20 mouse cellular contexts compared by ENCODE assay signal in the genomic region with DNA sequence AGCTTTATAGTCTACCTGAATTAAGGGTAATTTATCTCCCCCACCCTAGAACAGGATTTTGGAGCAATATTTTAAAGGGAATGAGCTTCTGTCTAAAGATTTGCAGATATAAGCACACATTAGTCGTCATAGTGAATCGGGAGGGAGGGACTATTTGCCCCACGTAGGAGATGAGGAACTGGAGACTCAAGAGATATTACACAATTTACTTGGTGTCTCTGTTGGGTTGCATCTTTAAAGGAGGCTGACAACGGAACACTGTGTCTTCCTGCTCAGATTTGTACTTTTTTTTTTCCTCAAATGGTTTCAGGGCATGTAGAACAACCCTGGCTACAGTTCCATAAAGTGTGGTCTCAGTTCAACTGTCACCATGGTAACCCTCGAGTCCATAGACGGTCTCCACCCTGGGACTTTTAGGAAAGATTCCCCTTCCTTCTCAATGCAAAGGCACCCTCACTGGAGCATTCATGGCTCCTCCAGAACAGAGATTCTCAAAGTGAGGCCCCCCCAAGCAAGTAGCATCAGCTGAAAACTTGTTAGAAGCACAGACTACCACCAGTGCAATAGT. TPM values are rescaled to one million over a fixed set of nuclear protein-coding genes. Genes with fewer than 3 reads are reported as not detected.
DNase-seq lines count a peak whose midpoint lies in the region; ATAC-seq and TF ChIP-seq lines count a peak whose summit lies in the region.
"Had no signal": no experiment of that assay in that cellular context is flagged by ENCODE, and none has a peak within 500 bp of the region (broad histone marks: within the 10 kb centered on the region; RNA-seq: fewer than 3 reads in every experiment).

No protein-coding gene starts in this region.

- DNase-seq in hindbrain, postnatal 0 days (ENCODE audit: low spot score), result peak; percentile 22
- DNase-seq in hindbrain, embryonic 11.5 days (ENCODE audit: low spot score), result no peak
- peak; percentile 20 for DNase-seq in midbrain, embryonic 14.5 days
- DNase-seq in right cerebral cortex, postnatal 14 days, result no peak
- DNase-seq: adrenal gland, adult 8-10 months; adrenal gland, postnatal 36 days; cerebellum, adult 2 months; cerebellum, postnatal 10 days; forebrain, postnatal 0 days; gastrocnemius, postnatal 14 days; heart, postnatal 10 days; heart, postnatal 4 days had no signal

- no peaks in the 10 kb centered on the region for H3K36me3 ChIP-seq in hindbrain, postnatal 0 days (ENCODE audit: insufficient read depth, low read length)
- H3K36me3 ChIP-seq in hindbrain, embryonic 11.5 days (ENCODE audit: control insufficient read depth, insufficient read depth, low read length), result no peaks in the 10 kb centered on the region
- H3K36me3 ChIP-seq in midbrain, embryonic 14.5 days (ENCODE audit: control insufficient read depth, insufficient read depth, low read length), result no peaks in the 10 kb centered on the region
- H3K36me3 ChIP-seq in midbrain, embryonic 13.5 days, result no peaks in the 10 kb centered on the region
- H3K36me3 ChIP-seq: embryonic facial prominence, embryonic 12.5 days; forebrain, embryonic 12.5 days; heart, embryonic 10.5 days; hindbrain, embryonic 13.5 days had no signal

- no peaks in the 10 kb centered on the region for H3K9me3 ChIP-seq in hindbrain, postnatal 0 days (ENCODE audit: low read length)
- H3K9me3 ChIP-seq in hindbrain, embryonic 11.5 days (ENCODE audit: control insufficient read depth, low read length), result no peaks in the 10 kb centered on the region
- H3K9me3 ChIP-seq in midbrain, embryonic 14.5 days (ENCODE audit: control insufficient read depth, low read length), result no peaks in the 10 kb centered on the region
- no peaks in the 10 kb centered on the region for H3K9me3 ChIP-seq in midbrain, embryonic 13.5 days
- H3K9me3 ChIP-seq: embryonic facial prominence, embryonic 12.5 days; forebrain, embryonic 12.5 days; heart, embryonic 10.5 days; hindbrain, embryonic 13.5 days had no signal

- H3K4me3 ChIP-seq in hindbrain, postnatal 0 days (ENCODE audit: low read length), result no peak overlapping the region
- H3K4me3 ChIP-seq in hindbrain, embryonic 11.5 days (ENCODE audit: low read depth, low read length), result no peak overlapping the region
- H3K4me3 ChIP-seq in midbrain, embryonic 14.5 days (replicated peaks; ENCODE audit: low read depth, low read length), result no peak overlapping the region
- H3K4me3 ChIP-seq in midbrain, embryonic 13.5 days (replicated peaks), result no peak overlapping the region
- H3K4me3 ChIP-seq: embryonic facial prominence, embryonic 12.5 days; forebrain, embryonic 12.5 days; heart, embryonic 10.5 days; hindbrain, embryonic 13.5 days had no signal

- H3K27ac ChIP-seq in hindbrain, postnatal 0 days, result no peak overlapping the region
- H3K27ac ChIP-seq in hindbrain, embryonic 11.5 days (ENCODE audit: low read depth, low read length), result no peak overlapping the region
- no peak overlapping the region for H3K27ac ChIP-seq in midbrain, embryonic 14.5 days (replicated peaks; ENCODE audit: low read depth, low read length)
- H3K27ac ChIP-seq in midbrain, embryonic 13.5 days, result no peak overlapping the region
- H3K27ac ChIP-seq: embryonic facial prominence, embryonic 12.5 days; forebrain, embryonic 12.5 days; heart, embryonic 10.5 days; hindbrain, embryonic 13.5 days had no signal

- ATAC-seq in hindbrain, postnatal 0 days, result peak; percentile 76
- no peak for ATAC-seq in hindbrain, embryonic 11.5 days (ENCODE audit: low FRiP score)
- no peak for ATAC-seq in midbrain, embryonic 14.5 days (ENCODE audit: low FRiP score, low TSS enrichment)
- ATAC-seq in midbrain, embryonic 13.5 days, result no peak
- ATAC-seq in common myeloid progenitor, adult 5-6 weeks (replicated peaks; ENCODE audit: low read depth, poor library complexity, severe bottlenecking), result peak; percentile 62
- ATAC-seq in megakaryocyte, adult 5-6 weeks (ENCODE audit: poor library complexity, severe bottlenecking), result peak; percentile 85
- ATAC-seq: forebrain, postnatal 0 days; inflammation-experienced regulatory T-cells, adult 6 months had no signal

- H3K9ac ChIP-seq in hindbrain, postnatal 0 days (replicated peaks; ENCODE audit: low read length), result no peak overlapping the region
- H3K9ac ChIP-seq in hindbrain, embryonic 11.5 days (ENCODE audit: low read depth, low read length), result no peak overlapping the region
- H3K9ac ChIP-seq in midbrain, embryonic 14.5 days (replicated peaks; ENCODE audit: low read length), result no peak overlapping the region
- H3K9ac ChIP-seq in midbrain, embryonic 13.5 days (replicated peaks), result no peak overlapping the region
- H3K9ac ChIP-seq: embryonic facial prominence, embryonic 12.5 days; forebrain, embryonic 12.5 days; forebrain, postnatal 0 days; hindbrain, embryonic 13.5 days had no signal

- no peak for TF ChIP-seq CTCF in hindbrain, postnatal 0 days (IDR thresholded peaks at IDR 0.05; ENCODE audit: low read depth)

- H3K27me3 ChIP-seq in hindbrain, postnatal 0 days (ENCODE audit: insufficient read depth, low read length), result no peaks in the 10 kb centered on the region
- H3K27me3 ChIP-seq in hindbrain, embryonic 11.5 days (ENCODE audit: control insufficient read depth, insufficient read depth, low read length), result no peaks in the 10 kb centered on the region
- H3K27me3 ChIP-seq in midbrain, embryonic 14.5 days (ENCODE audit: control insufficient read depth, insufficient read depth, low read length), result no peaks in the 10 kb centered on the region
- H3K27me3 ChIP-seq in midbrain, embryonic 13.5 days, result no peaks in the 10 kb centered on the region
- H3K27me3 ChIP-seq: embryonic facial prominence, embryonic 12.5 days; forebrain, embryonic 12.5 days; hindbrain, embryonic 13.5 days had no signal

- WGBS in hindbrain, postnatal 0 days, result 44% methylated on average over 6 of the region's 6 CpGs
- whole genome bisulfite sequencing in hindbrain, embryonic 11.5 days, result 73% methylated on average over 6 of the region's 6 CpGs
- 68% methylated on average over 6 of the region's 6 CpGs for WGBS in midbrain, embryonic 14.5 days
- WGBS in midbrain, embryonic 13.5 days, result 67% methylated on average over 6 of the region's 6 CpGs

- no peaks in the 10 kb centered on the region for H3K4me1 ChIP-seq in hindbrain, postnatal 0 days (ENCODE audit: insufficient read depth, low read length)
- no peaks in the 10 kb centered on the region for H3K4me1 ChIP-seq in hindbrain, embryonic 11.5 days (replicated peaks; ENCODE audit: control insufficient read depth, insufficient read depth, low read length)
- H3K4me1 ChIP-seq in midbrain, embryonic 14.5 days (ENCODE audit: control insufficient read depth, insufficient read depth, low read length), result no peaks in the 10 kb centered on the region
- no peaks in the 10 kb centered on the region for H3K4me1 ChIP-seq in midbrain, embryonic 13.5 days (replicated peaks)
- H3K4me1 ChIP-seq: forebrain, embryonic 12.5 days had no signal

- no peak overlapping the region for H3K4me2 ChIP-seq in hindbrain, postnatal 0 days (ENCODE audit: low read depth, low read length)
- no peak overlapping the region for H3K4me2 ChIP-seq in hindbrain, embryonic 11.5 days (replicated peaks; ENCODE audit: low read depth, low read length)
- H3K4me2 ChIP-seq in midbrain, embryonic 14.5 days (ENCODE audit: low read length), result no peak overlapping the region
- H3K4me2 ChIP-seq in midbrain, embryonic 13.5 days (replicated peaks), result no peak overlapping the region
- H3K4me2 ChIP-seq: embryonic facial prominence, embryonic 12.5 days; forebrain, embryonic 12.5 days; hindbrain, embryonic 13.5 days had no signal

RNA-seq across cellular contexts. Expression of gene Rxrg, which starts 44.1 kb away (rescaled TPM):
- 16.0 and 19.4 TPM in 2 replicates for total RNA-seq in hindbrain, postnatal 0 days (2014; rRNA removed)
- polyA plus RNA-seq in hindbrain, postnatal 0 days (2015; fragmentation: Nextera tagmentation; extraction: Ambion mirVana), result 22.3 and 23.5 TPM in 2 replicates
- 5.9 and 7.1 TPM in 2 replicates for polyA plus RNA-seq in hindbrain, embryonic 11.5 days (2014; fragmentation: Nextera tagmentation; extraction: Ambion mirVana)
- 5.2 and 8.2 TPM in 2 replicates for polyA plus RNA-seq in midbrain, embryonic 14.5 days (2014; fragmentation: Nextera tagmentation; extraction: Ambion mirVana)
- 4.1 and 4.8 TPM in 2 replicates for polyA plus RNA-seq in midbrain, embryonic 13.5 days (2015; fragmentation: Nextera tagmentation; extraction: Ambion mirVana)
- total RNA-seq in common myeloid progenitor, adult 5-6 weeks (2017), result 0.24 TPM in 1 of 2 replicates, not detected in the other
- total RNA-seq in megakaryocyte, adult 5-6 weeks (2015), result not detected in 2 replicates
- not detected in 2 replicates for total RNA-seq in megakaryocyte, adult 5-6 weeks (2017)
- polyA plus RNA-seq: inflammation-experienced regulatory T-cells, adult 6 months had no signal

Comparison
In these comparisons a context has a peak if more than half of its experiments do, and no peak if none do; other contexts are left out.
1. ATAC-seq: peak in hindbrain, postnatal 0 days (single experiment), common myeloid progenitor, adult 5-6 weeks (single experiment) and megakaryocyte, adult 5-6 weeks (single experiment); none in hindbrain, embryonic 11.5 days (single experiment), midbrain, embryonic 14.5 days (single experiment) and midbrain, embryonic 13.5 days (single experiment).
2. DNase-seq: peak in hindbrain, postnatal 0 days (single experiment) and midbrain, embryonic 14.5 days (single experiment); none in hindbrain, embryonic 11.5 days (single experiment) and right cerebral cortex, postnatal 14 days (single experiment).